Mouse (Mus musculus) thymus, postnatal 10 days (tissue): ENCODE data around the gene Hmga1.
A peak's percentile ranks its signal among the peaks of the same experiment; 100 is the strongest.

Experiments used
- DNase-seq, 2 experiments: peaks; one replicate each; pipeline ENCODE4 v3.0.0; 2021; ENCODE audit warnings: low spot score in 2 of 2

Hmga1 gene

DNA sequence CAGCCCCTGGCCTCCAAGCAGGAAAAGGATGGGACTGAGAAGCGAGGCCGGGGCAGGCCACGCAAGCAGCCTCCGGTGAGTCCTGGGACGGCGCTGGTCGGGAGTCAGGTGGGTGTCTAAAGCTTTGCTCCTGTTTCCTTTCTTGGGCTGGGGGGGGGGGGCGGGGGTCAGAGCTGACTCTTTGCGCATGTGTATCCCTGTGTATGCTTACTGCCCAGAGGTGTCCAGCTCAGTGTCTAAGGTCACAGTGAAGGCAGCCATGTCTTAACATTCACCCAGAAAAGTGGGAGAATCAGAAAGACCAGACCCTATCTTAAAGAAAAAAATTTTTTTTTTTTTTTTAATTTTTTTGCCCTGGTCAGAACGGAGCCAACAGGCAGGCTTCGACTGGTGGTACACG is 3.3 kb downstream of the Hmga1 start:
- no peak for DNase-seq

DNA sequence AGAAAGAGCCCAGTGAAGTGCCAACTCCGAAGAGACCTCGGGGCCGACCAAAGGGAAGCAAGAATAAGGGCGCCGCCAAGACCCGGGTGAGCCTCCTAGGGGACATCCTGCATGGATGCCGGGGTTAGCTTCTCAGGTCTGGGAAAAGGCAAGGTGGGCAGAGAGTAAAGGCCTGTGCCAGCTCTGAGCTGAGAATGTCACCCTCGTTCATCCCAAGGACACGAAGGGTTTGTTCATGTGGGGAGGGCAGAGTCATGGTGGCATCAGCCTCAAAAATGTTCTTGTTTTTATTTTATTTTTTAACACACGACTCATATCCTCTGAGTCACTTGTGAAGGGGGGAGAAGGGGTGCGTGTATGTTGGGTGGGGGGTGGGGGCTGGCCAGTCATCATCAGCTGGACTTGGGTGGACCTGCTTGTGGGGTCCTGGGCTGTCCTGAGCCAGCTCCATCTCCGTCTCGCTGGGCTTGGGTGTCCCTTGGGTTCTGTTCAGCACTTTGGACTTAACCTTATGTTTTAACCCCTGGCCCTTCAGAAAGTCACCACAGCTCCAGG is 4.7 kb downstream of the Hmga1 start:
- no peak for DNase-seq

GRCm38 (mm10) chr17:27561809-27562526 is 5.7 kb downstream of the Hmga1 start:
- no peak for DNase-seq

DNA sequence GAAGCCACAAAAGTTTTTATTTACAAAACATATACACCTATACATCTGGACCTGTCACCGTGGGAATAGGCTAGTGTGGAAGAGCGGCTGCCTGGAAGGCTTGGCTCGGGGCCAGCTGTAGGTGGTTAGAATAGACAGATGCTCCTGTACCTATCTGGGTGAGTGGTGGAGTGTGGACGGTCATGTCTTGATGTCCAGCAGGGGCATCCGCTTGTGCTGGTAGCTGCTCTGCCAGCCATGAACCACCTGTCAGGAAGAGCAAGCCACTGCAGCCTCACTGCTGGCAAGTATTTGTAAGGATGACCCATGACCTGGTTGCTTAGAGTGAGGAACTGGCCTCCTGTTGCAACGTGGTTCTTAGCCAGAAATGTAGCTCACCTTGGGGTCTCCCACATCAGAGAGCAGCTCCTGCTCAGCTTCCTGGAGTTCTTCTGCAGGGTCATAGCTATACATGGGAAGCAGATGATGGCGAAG is 7.5 kb downstream of the Hmga1 start:
- DNase-seq: no peak

GRCm38 (mm10) chr17:27564391-27565162 is 8.3 kb downstream of the Hmga1 start:
- peak; percentile 25 to 34 for DNase-seq

DNA sequence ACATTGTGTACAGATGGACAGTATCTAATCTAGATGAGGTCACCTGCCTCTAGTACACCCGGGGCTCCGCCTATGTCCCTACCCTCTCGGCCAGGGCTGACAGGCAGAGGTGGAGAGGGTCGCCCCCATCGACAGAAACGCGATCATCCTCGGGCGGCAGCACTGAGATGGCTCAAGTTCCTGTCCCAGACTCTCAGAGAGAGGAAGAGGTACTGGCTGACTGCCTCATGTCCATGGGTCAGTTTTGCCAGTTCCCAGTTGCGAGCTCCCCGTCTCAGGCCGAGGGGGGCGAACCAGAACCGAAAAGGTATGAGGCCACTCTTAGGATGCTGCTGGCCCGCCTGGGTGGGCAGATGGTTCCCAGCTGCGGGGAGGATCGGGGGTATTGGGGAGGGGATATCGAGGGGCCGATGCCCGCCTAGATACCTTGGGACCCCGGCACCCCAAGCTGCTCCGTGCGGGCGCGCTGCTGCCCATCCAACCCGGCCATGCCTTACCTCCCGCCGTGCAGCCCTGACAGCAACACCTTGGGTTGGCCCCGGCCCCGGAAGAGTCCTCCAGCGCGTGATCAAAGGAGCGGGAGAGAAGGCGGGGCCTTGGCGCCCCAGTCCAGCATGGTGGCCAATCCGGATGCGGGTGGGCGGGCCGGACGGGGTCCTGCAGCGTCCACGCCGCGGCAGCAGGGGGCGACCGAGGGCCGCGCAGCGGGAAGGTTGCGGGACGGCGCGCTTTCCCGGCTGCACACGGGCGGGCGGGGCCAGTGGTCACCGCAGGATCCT is 9.1 kb downstream of the Hmga1 start, which contains the start of gene AI413582:
Gene AI413582 (minus strand): TSS at position 594 of the 779 bp plus-strand sequence.
- DNase-seq: peak; percentile 93 to 97

- DNase-seq: no peak
Observed at GRCm38 (mm10) chr17:27565942-27566267, 9.6 kb downstream of the Hmga1 start.

- no peak for DNase-seq
Observed at GRCm38 (mm10) chr17:27568228-27568627, 11.9 kb downstream of the Hmga1 start.

DNA sequence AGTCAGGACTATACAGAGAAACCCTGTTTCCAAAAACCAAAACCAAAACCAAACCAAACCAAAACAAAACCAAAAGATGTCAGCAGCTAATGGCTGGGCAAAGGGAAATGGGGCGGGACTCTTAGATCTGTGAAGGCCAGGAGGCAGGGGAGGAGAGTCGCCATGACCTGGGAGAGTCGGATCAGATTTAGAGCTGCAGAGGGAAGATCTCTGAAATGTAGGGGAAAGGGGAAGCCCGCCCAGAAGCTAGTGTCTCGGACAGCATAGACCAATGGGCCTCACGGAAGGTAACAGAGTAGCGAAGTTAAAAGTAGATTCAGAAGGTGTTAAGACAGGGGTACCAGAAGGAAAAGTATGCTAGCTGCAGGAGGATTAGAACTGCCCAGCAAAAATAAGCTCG is 15.0 kb downstream of the Hmga1 start:
- no peak for DNase-seq

GRCm38 (mm10) chr17:27573772-27574320 is 17.5 kb downstream of the Hmga1 start:
- no peak for DNase-seq

DNA sequence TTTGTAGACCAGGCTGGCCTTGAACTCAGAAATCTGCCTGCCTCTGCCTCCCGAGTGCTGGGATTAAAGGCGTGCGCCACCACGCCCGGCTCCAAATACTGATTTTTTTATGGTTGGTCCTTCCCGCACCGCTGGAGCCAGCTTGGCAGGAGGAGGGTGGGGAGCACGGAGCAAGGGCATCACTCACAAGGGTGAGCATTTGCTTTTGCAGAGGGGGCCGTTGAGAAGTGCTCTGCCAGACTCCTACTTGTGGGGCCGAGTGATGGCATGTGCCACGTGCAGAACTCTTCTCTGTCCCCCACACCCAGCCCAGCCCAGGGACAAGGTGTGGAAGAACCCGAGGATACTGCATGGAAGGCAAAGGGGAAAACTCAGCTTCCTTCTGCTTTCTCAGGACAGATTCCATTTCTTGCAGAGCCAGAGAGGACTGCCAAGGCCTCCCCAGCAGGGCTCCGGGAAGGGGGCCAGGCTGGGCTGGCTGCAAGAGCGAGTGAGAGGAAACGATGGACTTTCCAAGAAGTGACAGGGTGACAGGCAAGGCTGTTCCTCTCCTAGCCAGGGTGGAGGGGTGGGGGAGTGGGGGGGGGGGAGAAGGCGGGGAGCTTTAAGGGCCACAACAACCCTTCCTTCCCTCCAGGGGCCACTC is 18.3 kb downstream of the Hmga1 start:
- no peak for DNase-seq

DNA sequence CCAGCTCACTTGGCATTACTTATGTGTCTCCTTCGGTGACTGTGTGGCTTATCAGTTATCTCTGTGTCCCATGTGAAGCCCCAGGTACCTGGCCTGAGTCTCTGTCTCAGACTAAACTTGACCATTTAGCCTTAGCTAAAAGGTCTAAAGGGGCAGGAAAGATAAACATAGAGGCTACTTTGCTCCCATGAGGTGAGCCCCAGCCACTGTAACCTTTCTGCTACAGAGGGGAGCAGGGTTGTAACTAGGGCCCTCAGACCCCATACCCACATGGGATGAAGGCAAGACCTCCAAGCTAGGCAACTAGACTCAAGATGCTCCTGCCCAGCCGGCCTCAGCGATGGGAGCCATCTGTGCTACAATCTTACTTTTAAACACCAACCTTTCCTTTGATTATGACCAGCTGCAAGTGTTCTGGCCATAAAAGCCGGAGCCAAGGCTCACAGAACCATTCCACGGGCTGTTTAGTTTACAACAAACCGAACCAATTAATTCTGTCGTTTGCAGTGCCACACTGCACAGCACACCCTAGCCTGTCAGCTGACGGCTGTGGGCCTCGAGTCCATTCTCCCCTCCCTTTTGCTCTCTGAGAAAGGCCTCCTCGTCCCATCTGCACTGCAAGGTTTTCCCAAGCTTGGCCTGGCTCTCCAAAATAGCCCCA is 18.9 kb downstream of the Hmga1 start:
- DNase-seq: no peak

GRCm38 (mm10) chr17:27576056-27576455 is 19.8 kb downstream of the Hmga1 start:
- no peak for DNase-seq

- no peak for DNase-seq
Observed at GRCm38 (mm10) chr17:27577468-27577867, 21.2 kb downstream of the Hmga1 start.

- DNase-seq: no peak
Observed at GRCm38 (mm10) chr17:27578487-27578886, 22.2 kb downstream of the Hmga1 start.

- no peak for DNase-seq
Observed at GRCm38 (mm10) chr17:27579816-27580215, 23.5 kb downstream of the Hmga1 start.

GRCm38 (mm10) chr17:27580392-27581068 is 24.2 kb downstream of the Hmga1 start:
- no peak for DNase-seq

DNA sequence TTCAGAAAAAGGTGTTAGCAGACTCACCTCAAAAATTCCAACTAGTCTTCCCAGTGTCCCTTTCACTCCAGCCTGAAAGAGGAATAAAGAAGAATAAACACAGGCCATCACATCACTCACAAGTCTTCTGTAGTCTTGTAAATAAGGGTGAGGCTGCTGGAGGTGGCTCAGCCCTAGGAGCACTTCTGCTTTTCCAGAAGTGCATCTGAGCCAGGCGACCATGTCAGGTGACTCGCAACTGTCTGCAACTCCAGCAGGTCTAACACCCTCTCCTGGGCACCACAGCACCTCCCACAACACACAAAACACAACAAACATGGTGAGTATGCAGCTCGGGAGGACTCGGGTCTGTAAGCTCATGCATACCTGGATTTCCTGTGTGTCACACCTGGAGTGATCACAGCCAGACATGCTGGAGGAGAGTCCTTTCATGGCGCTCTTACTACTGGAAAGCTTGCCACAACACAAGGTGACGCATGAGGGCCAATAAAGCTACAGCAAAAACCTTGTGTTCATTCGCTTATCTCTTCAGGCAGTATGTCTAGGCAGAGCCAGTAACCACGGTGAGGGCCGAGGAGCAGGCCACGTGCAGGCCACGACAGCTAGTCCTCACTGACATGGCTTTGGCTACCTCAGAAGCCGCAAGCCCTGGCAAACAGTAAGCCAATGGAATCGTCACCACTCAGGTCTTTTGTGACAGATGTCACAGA is 27.0 kb downstream of the Hmga1 start:
- DNase-seq: no peak

DNA sequence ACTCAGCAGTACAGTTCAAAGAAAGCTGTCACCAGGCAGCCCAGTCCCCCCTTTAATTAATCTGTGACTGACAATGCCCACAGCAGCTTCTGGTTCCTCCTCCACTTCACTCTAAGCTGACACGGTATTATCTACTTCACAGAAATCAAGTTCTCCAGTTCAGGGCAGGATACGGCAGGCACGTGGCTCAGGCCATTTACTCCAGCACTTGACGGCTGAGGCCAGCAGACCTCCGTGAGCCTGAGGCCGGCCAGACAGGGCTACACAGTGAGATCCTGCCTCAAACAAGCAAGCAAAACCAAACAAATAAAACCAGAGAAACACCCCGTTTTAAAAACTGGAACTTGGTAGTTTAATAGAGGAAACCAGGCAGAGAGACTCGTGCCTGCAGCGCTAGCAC is 30.4 kb downstream of the Hmga1 start:
- no peak for DNase-seq

GRCm38 (mm10) chr17:27587252-27587651 is 31.0 kb downstream of the Hmga1 start:
- DNase-seq: no peak
